Mouse (Mus musculus): ENCODE data around the gene Thbs2.

The Thbs2 gene

DNA sequence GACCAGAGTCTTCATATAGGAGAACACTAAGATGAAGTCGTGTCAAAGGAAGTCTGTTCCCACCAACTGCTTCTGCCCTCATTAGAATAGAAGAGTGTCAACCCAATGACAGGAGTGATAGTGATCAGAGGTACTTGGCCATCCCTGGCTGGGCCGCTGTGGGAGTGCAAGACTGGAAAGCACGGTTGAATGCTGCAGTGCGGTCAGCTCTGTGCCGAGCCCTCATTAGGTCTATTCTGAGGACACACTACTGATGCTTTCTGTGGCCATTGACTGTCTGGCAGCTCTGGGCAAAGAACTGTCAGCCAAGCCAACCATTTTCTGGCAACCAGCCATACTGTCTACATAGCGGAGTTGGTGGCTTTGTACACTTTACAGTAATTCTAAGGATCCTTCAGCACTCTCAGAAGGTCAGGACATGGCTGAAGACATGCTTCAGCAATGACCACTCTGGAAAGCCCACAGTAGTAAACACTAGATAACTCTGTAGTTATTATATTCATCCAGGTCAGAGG lies 2.3 kb upstream of the Thbs2 start:
- no peak for DNase-seq (ENCODE audit: low spot score)

- DNase-seq (ENCODE audit: low spot score): no peak
These were observed 714 bp downstream of the Thbs2 start for GRCm38 (mm10) chr17:14693048-14693993.

GRCm38 (mm10) chr17:14691901-14692300 lies 2.1 kb downstream of the Thbs2 start:
- no peak for DNase-seq (ENCODE audit: low spot score)

DNA sequence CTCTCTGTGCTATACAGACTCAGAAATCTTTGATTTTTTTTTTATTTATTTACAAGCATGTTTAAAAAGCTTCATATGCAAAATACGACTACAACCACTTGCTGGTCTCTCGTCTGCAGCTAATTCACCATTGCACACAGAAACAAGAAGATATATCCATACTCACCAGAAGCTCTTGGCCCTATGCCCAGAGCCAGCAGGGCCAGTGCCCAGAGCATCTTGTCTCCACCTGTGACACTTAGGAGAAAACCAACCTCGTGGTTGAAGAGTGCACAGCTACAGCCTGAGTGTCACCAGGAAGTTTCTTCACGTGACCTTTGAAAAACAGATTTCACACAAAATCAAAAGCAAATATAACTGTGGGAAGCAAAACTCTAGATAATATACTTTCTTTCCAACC lies 2.8 kb downstream of the Thbs2 start:
- no peak for DNase-seq (ENCODE audit: low spot score)

GRCm38 (mm10) chr17:14682836-14683235 lies 11.2 kb downstream of the Thbs2 start:
- DNase-seq (ENCODE audit: low spot score): no peak

DNA sequence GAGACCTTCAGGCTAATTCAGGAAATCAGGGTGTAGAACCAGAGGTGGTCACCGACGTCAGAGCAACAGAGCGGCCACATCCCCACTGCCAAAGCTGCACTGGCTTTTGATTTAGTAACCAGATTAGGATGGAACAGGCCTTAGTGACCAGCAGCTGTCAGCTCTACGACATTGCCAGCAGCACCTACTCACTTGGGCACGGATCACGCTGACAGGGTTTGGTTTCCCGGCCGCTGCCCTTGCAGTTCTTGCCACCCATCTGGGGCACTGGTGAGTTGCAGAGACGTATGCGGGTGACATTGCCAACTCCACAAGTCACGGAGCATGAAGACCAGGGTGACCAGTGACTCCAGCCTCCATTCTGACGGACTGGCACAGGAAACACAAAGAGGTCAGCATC lies 13.0 kb downstream of the Thbs2 start:
- DNase-seq (ENCODE audit: low spot score): no peak

DNA sequence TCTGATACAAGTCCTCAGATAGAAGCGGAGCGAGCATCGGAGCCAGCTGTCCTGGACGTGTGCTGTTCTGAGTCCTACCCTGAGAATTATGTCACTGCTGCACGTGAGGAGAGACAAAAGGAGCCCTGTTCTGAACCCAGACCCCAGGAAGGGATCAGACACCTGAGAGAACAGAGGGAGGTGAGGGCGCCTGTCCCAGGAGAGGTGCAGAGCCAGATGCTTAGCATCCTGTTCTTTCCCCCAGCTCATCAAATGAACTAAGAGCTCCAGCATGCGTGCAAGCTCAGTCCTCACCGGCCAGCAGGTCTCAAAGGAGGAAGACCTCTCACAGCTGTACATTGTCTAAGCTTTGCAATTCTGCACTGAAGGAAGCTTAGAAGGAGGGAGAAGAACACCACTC lies 16.8 kb downstream of the Thbs2 start:
- no peak for DNase-seq (ENCODE audit: low spot score)

GRCm38 (mm10) chr17:14675517-14675916 lies 18.5 kb downstream of the Thbs2 start:
- no peak for DNase-seq (ENCODE audit: low spot score)

- peak; percentile 60 for DNase-seq (ENCODE audit: low spot score)
These were observed 21.6 kb downstream of the Thbs2 start for GRCm38 (mm10) chr17:14672402-14672801.

DNA sequence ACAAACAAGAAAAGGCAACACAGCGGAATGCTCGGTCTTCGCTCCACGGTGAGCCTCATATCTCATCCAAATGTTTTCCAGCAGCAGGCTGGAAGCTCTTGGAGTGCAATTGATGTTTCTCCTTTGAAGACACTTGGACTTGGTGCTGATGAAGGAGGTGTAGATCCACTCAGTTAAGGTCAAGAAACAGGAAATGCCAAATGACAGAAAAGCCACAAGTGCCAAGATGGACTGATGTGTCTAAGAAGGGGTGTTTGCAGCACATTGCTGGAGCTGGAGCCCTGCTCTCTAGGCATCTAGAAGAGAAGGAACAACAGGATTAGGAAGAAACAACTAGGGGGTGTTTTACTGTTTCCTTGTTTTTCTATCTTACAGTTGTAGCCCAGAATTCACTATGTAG lies 26.8 kb downstream of the Thbs2 start:
- DNase-seq (ENCODE audit: low spot score): no peak

DNA sequence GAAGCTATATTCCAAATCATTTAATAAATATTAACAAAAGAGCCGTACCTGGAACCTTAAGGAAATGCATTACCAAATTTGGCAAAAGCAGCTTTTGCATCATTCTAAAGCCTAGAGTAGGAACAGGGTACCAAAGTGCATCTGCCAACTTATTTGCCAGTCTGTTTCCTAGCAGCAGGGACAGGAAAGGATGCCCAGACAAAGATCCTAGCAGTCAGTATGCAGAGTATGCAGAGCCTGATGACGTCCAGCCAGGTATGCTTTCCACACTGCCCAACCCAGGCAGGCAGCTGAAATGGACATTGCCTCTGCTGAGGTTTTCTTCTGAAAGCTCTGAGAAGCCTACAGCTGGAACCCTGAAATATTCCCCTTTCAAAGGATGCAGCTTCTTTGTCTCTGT lies 27.6 kb downstream of the Thbs2 start:
- DNase-seq (ENCODE audit: low spot score): no peak

DNA sequence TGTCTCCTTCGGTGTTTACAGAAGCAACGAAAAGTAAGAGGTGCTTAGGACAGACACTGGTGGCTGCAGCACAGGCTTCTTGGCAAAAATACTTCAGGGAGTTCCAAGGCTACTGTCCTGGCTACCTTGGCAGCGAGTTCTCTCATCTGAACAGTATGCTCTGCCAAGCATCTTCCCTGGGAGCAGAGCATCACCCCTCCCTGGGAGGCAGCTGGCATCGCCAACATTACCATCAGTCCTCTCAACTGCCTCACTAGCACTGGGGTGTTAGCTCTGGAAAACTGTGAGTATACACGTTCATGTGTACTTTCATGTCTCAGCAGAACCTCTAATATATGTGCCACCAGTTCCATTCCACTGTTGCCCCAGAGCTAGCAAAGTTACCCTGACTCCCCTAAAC lies 30.7 kb downstream of the Thbs2 start:
- DNase-seq (ENCODE audit: low spot score): no peak

- no peak for DNase-seq (ENCODE audit: low spot score)
These were observed 31.6 kb downstream of the Thbs2 start for GRCm38 (mm10) chr17:14662409-14662808.

- DNase-seq (ENCODE audit: low spot score): no peak
These were observed 34.3 kb downstream of the Thbs2 start for GRCm38 (mm10) chr17:14659746-14660145.

DNA sequence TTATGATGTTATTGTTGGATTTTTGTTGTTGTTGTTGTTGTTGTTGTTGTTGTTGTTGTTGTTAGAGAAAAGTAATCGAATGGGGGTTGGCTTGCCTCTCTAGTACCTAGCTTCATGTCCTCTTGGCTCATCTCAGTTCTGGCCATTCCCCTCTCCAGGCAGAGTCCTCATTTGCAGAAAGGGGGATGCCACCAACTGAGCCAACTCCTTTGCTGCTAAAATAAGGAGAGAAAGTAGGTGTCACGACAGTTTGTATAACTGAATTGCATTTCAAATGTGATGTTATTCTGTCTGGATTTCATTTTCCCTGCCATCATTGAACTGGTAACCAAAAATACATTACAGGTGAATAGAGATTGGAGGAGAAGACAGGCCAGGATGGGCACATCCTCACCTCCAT lies 35.9 kb downstream of the Thbs2 start:
- no peak for DNase-seq (ENCODE audit: low spot score)

DNA sequence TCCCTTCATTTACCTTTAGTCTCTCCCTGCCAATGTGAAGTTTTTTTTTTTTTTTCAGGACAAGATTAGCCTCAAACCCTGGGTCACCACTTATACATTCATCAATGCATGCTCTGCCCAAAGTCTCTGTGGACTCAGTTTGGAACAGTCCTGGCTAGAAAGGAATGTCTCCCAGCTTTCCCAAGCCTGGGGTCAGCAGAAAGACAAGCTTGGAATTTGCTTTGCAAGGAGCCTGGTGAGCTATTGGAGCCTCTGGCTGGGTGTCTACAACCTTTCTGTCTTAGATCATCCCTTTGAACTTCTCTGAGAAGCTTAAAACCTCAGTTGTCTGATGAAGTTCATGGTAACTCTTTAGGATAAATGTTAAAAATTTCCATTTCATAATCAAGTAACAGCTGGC lies 36.9 kb downstream of the Thbs2 start:
- no peak for DNase-seq (ENCODE audit: low spot score)

DNA sequence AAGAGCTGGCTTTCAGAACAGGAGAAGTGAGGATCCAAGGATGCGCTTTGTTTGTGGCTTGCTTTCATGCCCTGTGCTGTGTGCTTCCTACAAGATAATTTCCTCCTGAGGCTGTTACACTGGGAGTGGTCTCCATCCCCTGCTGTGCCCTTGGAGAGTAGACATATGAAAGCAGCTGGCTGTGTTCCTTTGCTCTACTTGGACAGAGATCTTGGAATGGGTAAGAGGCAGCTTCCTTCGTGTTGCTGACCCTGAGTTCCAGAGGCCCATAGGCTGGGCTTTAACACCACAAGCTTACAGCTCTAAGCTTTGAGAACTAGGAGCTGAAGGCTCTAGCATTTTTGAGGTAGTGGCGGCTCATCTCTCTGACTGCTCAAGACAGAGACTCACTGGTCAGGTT lies 39.1 kb downstream of the Thbs2 start:
- DNase-seq (ENCODE audit: low spot score): no peak

DNA sequence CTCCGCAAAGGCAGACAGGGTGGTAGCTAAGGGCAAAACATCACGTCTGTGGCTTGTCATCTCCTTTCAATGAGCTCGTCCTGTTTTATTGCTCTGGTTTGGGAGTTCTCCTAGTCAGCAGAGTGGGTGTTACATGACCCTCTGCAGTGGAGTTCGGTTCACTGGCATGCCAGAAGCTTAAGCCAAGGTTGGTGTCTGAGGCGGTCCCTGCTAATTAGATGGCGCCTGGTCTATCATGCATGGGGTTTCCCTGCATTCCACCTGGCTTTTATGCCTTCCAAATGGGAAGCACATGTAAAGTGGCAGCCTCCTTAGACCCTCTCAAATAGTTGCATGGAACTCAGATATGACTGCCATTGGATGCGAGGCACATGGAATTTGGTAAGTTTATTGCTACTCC lies 42.0 kb downstream of the Thbs2 start:
- DNase-seq (ENCODE audit: low spot score): no peak

DNA sequence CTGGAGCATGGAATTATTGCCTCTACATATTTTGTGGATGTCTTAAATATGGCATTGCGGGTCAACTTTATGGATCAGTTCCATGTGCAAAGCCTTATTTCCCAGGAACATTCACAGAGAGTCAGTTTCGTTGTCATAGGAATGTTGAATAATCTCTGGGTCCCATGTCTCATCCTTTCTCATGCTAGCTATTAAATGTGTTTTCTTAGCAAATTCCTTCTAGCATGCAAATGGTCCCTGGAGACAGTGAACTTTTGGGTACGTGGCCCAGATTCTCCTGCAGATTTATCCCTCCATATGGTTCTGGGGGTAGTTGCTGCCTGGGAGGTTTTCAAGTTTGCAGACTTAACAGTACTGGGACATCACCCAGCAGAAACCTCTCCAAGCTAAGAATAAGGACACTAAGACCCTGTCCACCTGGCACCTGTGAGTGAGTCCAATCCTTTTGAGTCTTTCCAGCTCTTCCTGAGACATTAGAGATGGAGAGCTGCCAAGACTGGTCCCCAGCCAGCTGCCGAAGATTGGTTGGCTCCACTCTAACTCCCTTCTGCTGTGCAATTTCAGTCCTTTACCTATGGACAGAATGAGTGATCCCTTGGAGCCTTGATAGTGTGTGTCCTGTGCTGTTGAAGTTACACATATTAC lies 45.9 kb downstream of the Thbs2 start:
- no peak for DNase-seq (ENCODE audit: low spot score)

- DNase-seq (ENCODE audit: low spot score): no peak
These were observed 50.0 kb downstream of the Thbs2 start for GRCm38 (mm10) chr17:14643996-14644395.

DNA sequence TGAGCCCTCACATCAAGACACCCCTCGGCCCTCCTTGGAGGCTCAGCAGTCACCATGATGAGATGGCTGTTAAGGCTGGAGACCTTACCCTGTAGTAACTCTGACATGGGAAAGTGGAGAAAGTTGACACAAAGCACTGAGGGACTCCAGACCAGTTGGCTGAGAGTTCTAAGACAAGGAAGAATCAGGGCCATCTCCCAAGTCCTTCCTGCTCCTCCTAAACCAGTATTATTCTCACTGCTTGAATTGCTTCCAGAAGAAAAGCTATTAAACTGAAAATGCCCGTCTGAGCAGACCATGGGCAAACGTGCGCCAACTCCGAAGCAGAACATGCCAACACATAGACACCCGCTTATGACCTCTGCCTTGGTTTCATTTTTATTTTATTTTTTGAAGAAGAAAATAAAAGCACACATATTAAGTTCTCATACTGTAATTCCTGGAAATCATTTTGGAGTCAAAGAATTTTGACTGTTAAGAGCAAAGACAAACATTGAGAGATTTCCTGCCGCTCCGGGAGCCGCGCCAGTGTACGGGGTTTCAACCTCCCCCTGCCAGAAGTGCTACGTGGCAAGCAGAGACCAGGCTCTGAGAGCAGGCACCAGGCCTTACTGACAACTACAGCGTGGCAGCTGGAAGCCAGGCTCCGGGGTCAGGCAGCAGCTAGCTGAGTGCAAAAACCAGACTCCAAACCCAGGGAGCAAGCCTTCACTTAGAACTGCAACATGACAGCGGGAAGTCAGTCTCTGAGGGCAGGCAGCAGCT lies 53.5 kb downstream of the Thbs2 start:
- peak; percentile 55 for DNase-seq (ENCODE audit: low spot score)

- DNase-seq (ENCODE audit: low spot score): no peak
These were observed 58.3 kb downstream of the Thbs2 start for GRCm38 (mm10) chr17:14635546-14636323.
